Mouse (Mus musculus) lung, postnatal 14 days (tissue): Measurements from ENCODE around the gene Dars.

Source experiments
- DNase-seq: peaks from one replicate; pipeline ENCODE4 v3.0.0; 2021

The Dars gene

GRCm38 (mm10) chr1:128416584-128417532 lies at the start of gene Dars:
Dars (minus strand) TSS chr1:128417368.
- peak; percentile 95 for DNase-seq

- DNase-seq, result no peak
These were observed 49.7 kb upstream of the Dars start for GRCm38 (mm10) chr1:128466828-128467227.

GRCm38 (mm10) chr1:128463478-128463877 lies 46.3 kb upstream of the Dars start:
- DNase-seq, result no peak

GRCm38 (mm10) chr1:128462389-128462788 lies 45.2 kb upstream of the Dars start:
- DNase-seq, result no peak

- no peak for DNase-seq
These were observed 43.6 kb upstream of the Dars start for GRCm38 (mm10) chr1:128460780-128461179.

GRCm38 (mm10) chr1:128459439-128459838 lies 42.3 kb upstream of the Dars start:
- no peak for DNase-seq

- DNase-seq, result no peak
These were observed 41.8 kb upstream of the Dars start for GRCm38 (mm10) chr1:128459011-128459410.

- peak; percentile 63 for DNase-seq
These were observed 39.8 kb upstream of the Dars start for GRCm38 (mm10) chr1:128456844-128457445.

GRCm38 (mm10) chr1:128456271-128456670 lies 39.1 kb upstream of the Dars start:
- DNase-seq, result no peak

- DNase-seq, result no peak
These were observed 35.0 kb upstream of the Dars start for GRCm38 (mm10) chr1:128452210-128452609.

- no peak for DNase-seq
These were observed 34.0 kb upstream of the Dars start for GRCm38 (mm10) chr1:128451183-128451582.

GRCm38 (mm10) chr1:128447206-128447902 lies 30.2 kb upstream of the Dars start:
- DNase-seq, result no peak

- peak; percentile 12 for DNase-seq
These were observed 27.0 kb upstream of the Dars start for GRCm38 (mm10) chr1:128443890-128444839.

GRCm38 (mm10) chr1:128441129-128441473 lies 23.9 kb upstream of the Dars start:
- DNase-seq, result no peak

- DNase-seq, result no peak
These were observed 23.4 kb upstream of the Dars start for GRCm38 (mm10) chr1:128440386-128441128.

GRCm38 (mm10) chr1:128439618-128440017 lies 22.4 kb upstream of the Dars start:
- no peak for DNase-seq

GRCm38 (mm10) chr1:128438526-128438925 lies 21.4 kb upstream of the Dars start:
- DNase-seq, result no peak

- DNase-seq, result no peak
These were observed 20.1 kb upstream of the Dars start for GRCm38 (mm10) chr1:128437276-128437675.

GRCm38 (mm10) chr1:128436015-128436414 lies 18.8 kb upstream of the Dars start:
- no peak for DNase-seq

- no peak for DNase-seq
These were observed 18.4 kb upstream of the Dars start for GRCm38 (mm10) chr1:128435551-128435950.

- no peak for DNase-seq
These were observed 7.8 kb upstream of the Dars start for GRCm38 (mm10) chr1:128424928-128425327.

- DNase-seq, result no peak
These were observed 343 bp upstream of the Dars start for GRCm38 (mm10) chr1:128417533-128417888.
